Mouse (Mus musculus): ENCODE data around the gene Lrrtm3. TPM values are rescaled to one million over a fixed set of nuclear protein-coding genes. Genes with fewer than 3 reads are reported as not detected.

The Lrrtm3 gene
- total RNA-seq, 1 experiment: not detected

GRCm38 (mm10) chr10:64087936-64088773 lies 1.9 kb downstream of the Lrrtm3 start:
- no peak overlapping the region for H3K9ac ChIP-seq (ENCODE audit: insufficient read depth, low read depth, low read length, poor library complexity, severe bottlenecking)

GRCm38 (mm10) chr10:64087521-64087920 lies 2.6 kb downstream of the Lrrtm3 start:
- no peak overlapping the region for H3K9ac ChIP-seq (ENCODE audit: insufficient read depth, low read depth, low read length, poor library complexity, severe bottlenecking)
- no peaks in the 10 kb centered on the region for H3K9me3 ChIP-seq (ENCODE audit: control insufficient read depth, insufficient read depth, low read depth, low read length)
- in situ Hi-C loops (cut with MboI; ENCODE audit: low sequenced_read_pairs in 2 of 2, unreplicated experiment in 2 of 2): loop anchor here in 1 of 2 experiments (10.0 kb wide), 1 partner anchor 317 kb away; no protein-coding TSS in a partner anchor
- no peak for TF ChIP-seq HCFC1 (IDR thresholded peaks at IDR 0.05; ENCODE audit: borderline replicate concordance, insufficient read depth, low read length)
- no peak for TF ChIP-seq ZC3H11A (IDR thresholded peaks at IDR 0.05; ENCODE audit: borderline replicate concordance, low read depth, low read length)
- TF ChIP-seq ZNF384 (IDR thresholded peaks at IDR 0.05; ENCODE audit: low read depth, low read length): no peak
- no peak for TF ChIP-seq MAFK (IDR thresholded peaks at IDR 0.05; ENCODE audit: insufficient read depth, low read depth, low read length)
- no peak for TF ChIP-seq CHD2 (IDR thresholded peaks at IDR 0.05; ENCODE audit: low read depth, low read length)
- DNase-seq (ENCODE audit: low read depth, low spot score): no peak
- H3K4me3 ChIP-seq (ENCODE audit: insufficient read depth in 1 of 2, low read depth in 1 of 2, low read length in 2 of 2, poor library complexity in 1 of 2, severe bottlenecking in 1 of 2): no peak overlapping the region
- H3K36me3 ChIP-seq (ENCODE audit: control insufficient read depth, insufficient read depth, low read length, poor library complexity, severe bottlenecking): no peaks in the 10 kb centered on the region
- no peaks in the 10 kb centered on the region for H3K4me1 ChIP-seq (ENCODE audit: control insufficient read depth in 2 of 2, insufficient read depth in 2 of 2, low read length in 2 of 2, poor library complexity in 1 of 2)
- no peak overlapping the region for H3K27ac ChIP-seq (ENCODE audit: insufficient read depth, low read depth, low read length, poor library complexity, severe bottlenecking)

More at GRCm38 (mm10) chr10:64087936-64088773, 1.9 kb downstream of the Lrrtm3 start:
- no peak for TF ChIP-seq ZNF384 (IDR thresholded peaks at IDR 0.05; ENCODE audit: low read depth, low read length)
- TF ChIP-seq HCFC1 (IDR thresholded peaks at IDR 0.05; ENCODE audit: borderline replicate concordance, insufficient read depth, low read length): no peak
- TF ChIP-seq ZC3H11A (IDR thresholded peaks at IDR 0.05; ENCODE audit: borderline replicate concordance, low read depth, low read length): no peak
- TF ChIP-seq MAFK (IDR thresholded peaks at IDR 0.05; ENCODE audit: insufficient read depth, low read depth, low read length): no peak
- no peak for TF ChIP-seq CHD2 (IDR thresholded peaks at IDR 0.05; ENCODE audit: low read depth, low read length)
- no peak overlapping the region for H3K4me3 ChIP-seq (ENCODE audit: insufficient read depth in 1 of 2, low read depth in 1 of 2, low read length in 2 of 2, poor library complexity in 1 of 2, severe bottlenecking in 1 of 2)
- no peaks in the 10 kb centered on the region for H3K9me3 ChIP-seq (ENCODE audit: control insufficient read depth, insufficient read depth, low read depth, low read length)
- no peak for DNase-seq (ENCODE audit: low read depth, low spot score)
- in situ Hi-C loops (cut with MboI; ENCODE audit: low sequenced_read_pairs in 2 of 2, unreplicated experiment in 2 of 2): loop anchor here in 1 of 2 experiments (10.0 kb wide), 1 partner anchor 317 kb away; no protein-coding TSS in a partner anchor
- H3K36me3 ChIP-seq (ENCODE audit: control insufficient read depth, insufficient read depth, low read length, poor library complexity, severe bottlenecking): no peaks in the 10 kb centered on the region
- no peak overlapping the region for H3K27ac ChIP-seq (ENCODE audit: insufficient read depth, low read depth, low read length, poor library complexity, severe bottlenecking)
- no peaks in the 10 kb centered on the region for H3K4me1 ChIP-seq (ENCODE audit: control insufficient read depth in 2 of 2, insufficient read depth in 2 of 2, low read length in 2 of 2, poor library complexity in 1 of 2)

- H3K4me3 ChIP-seq (ENCODE audit: insufficient read depth in 1 of 2, low read depth in 1 of 2, low read length in 2 of 2, poor library complexity in 1 of 2, severe bottlenecking in 1 of 2): no peak overlapping the region
- H3K4me1 ChIP-seq (ENCODE audit: control insufficient read depth in 2 of 2, insufficient read depth in 2 of 2, low read length in 2 of 2, poor library complexity in 1 of 2): no peaks in the 10 kb centered on the region
- H3K27ac ChIP-seq (ENCODE audit: insufficient read depth, low read depth, low read length, poor library complexity, severe bottlenecking): no peak overlapping the region
- no peak for DNase-seq (ENCODE audit: low read depth, low spot score)
- in situ Hi-C loops (cut with MboI; ENCODE audit: low sequenced_read_pairs in 2 of 2, unreplicated experiment in 2 of 2): loop anchor here in 1 of 2 experiments (10.0 kb wide), 1 partner anchor 318 kb away; no protein-coding TSS in a partner anchor
- H3K9ac ChIP-seq (ENCODE audit: insufficient read depth, low read depth, low read length, poor library complexity, severe bottlenecking): no peak overlapping the region
- no peaks in the 10 kb centered on the region for H3K36me3 ChIP-seq (ENCODE audit: control insufficient read depth, insufficient read depth, low read length, poor library complexity, severe bottlenecking)
- TF ChIP-seq ZC3H11A (IDR thresholded peaks at IDR 0.05; ENCODE audit: borderline replicate concordance, low read depth, low read length) (no peak), HCFC1 (IDR thresholded peaks at IDR 0.05; ENCODE audit: borderline replicate concordance, insufficient read depth, low read length) (no peak), ZNF384 (IDR thresholded peaks at IDR 0.05; ENCODE audit: low read depth, low read length) (no peak), CHD2 (IDR thresholded peaks at IDR 0.05; ENCODE audit: low read depth, low read length) (no peak), MAFK (IDR thresholded peaks at IDR 0.05; ENCODE audit: insufficient read depth, low read depth, low read length) (no peak)
- H3K9me3 ChIP-seq (ENCODE audit: control insufficient read depth, insufficient read depth, low read depth, low read length): no peaks in the 10 kb centered on the region
Measured at GRCm38 (mm10) chr10:64086567-64087391, 3.3 kb downstream of the Lrrtm3 start.

GRCm38 (mm10) chr10:64086183-64086566 lies 3.9 kb downstream of the Lrrtm3 start:
- H3K4me1 ChIP-seq (ENCODE audit: control insufficient read depth in 2 of 2, insufficient read depth in 2 of 2, low read length in 2 of 2, poor library complexity in 1 of 2): no peaks in the 10 kb centered on the region
- no peaks in the 10 kb centered on the region for H3K9me3 ChIP-seq (ENCODE audit: control insufficient read depth, insufficient read depth, low read depth, low read length)
- H3K4me3 ChIP-seq (ENCODE audit: insufficient read depth in 1 of 2, low read depth in 1 of 2, low read length in 2 of 2, poor library complexity in 1 of 2, severe bottlenecking in 1 of 2): no peak overlapping the region
- H3K36me3 ChIP-seq (ENCODE audit: control insufficient read depth, insufficient read depth, low read length, poor library complexity, severe bottlenecking): no peaks in the 10 kb centered on the region
- DNase-seq (ENCODE audit: low read depth, low spot score): no peak
- in situ Hi-C loops (cut with MboI; ENCODE audit: low sequenced_read_pairs in 2 of 2, unreplicated experiment in 2 of 2): loop anchor here in 1 of 2 experiments (10.0 kb wide), 1 partner anchor 319 kb away; no protein-coding TSS in a partner anchor
- TF ChIP-seq ZC3H11A (IDR thresholded peaks at IDR 0.05; ENCODE audit: borderline replicate concordance, low read depth, low read length) (no peak), HCFC1 (IDR thresholded peaks at IDR 0.05; ENCODE audit: borderline replicate concordance, insufficient read depth, low read length) (no peak), CHD2 (IDR thresholded peaks at IDR 0.05; ENCODE audit: low read depth, low read length) (no peak), MAFK (IDR thresholded peaks at IDR 0.05; ENCODE audit: insufficient read depth, low read depth, low read length) (no peak), ZNF384 (IDR thresholded peaks at IDR 0.05; ENCODE audit: low read depth, low read length) (no peak)
- H3K9ac ChIP-seq (ENCODE audit: insufficient read depth, low read depth, low read length, poor library complexity, severe bottlenecking): no peak overlapping the region
- no peak overlapping the region for H3K27ac ChIP-seq (ENCODE audit: insufficient read depth, low read depth, low read length, poor library complexity, severe bottlenecking)

Data from ES-E14 (cell line).